Mouse (Mus musculus) midbrain, embryonic 13.5 days (tissue): ENCODE measurements around the gene Pxt1. TPM values are rescaled to one million over a fixed set of nuclear protein-coding genes. Genes with fewer than 3 reads are reported as not detected.

ENCODE experiments used
- polyA plus RNA-seq: library from polyadenylated mRNA; unstranded; fragments of >200 nt; fragmentation: Nextera tagmentation; extraction: Ambion mirVana; gene quantifications from 2 replicates; pipeline ENCODE4 v1.2.1, GENCODE M21; 2015

The Pxt1 gene
- polyA plus RNA-seq, 1 experiment from 2014 or later: not detected

Other genes starting within 250 kb of the Pxt1 start
- 1.8 and 2.3 TPM in 2 replicates for gene AC170998.1, start 217.8 kb downstream of the Pxt1 start, polyA plus RNA-seq
- 0.58 and 0.96 TPM in 2 replicates for gene Mapk13, start 174.5 kb downstream of the Pxt1 start, polyA plus RNA-seq
- gene Brpf3, start 142.8 kb downstream of the Pxt1 start, polyA plus RNA-seq: 9.2 and 11.0 TPM in 2 replicates
- gene Pnpla1, start 85.4 kb downstream of the Pxt1 start, polyA plus RNA-seq: not detected in 2 replicates
- 0.44 and 1.1 TPM in 2 replicates for gene 4930539E08Rik, start 28.5 kb downstream of the Pxt1 start, polyA plus RNA-seq
- gene Kctd20, start 8.1 kb upstream of the Pxt1 start, polyA plus RNA-seq: 97.3 and 97.9 TPM in 2 replicates
- gene Stk38, start 64.2 kb upstream of the Pxt1 start, polyA plus RNA-seq: 126 and 134 TPM in 2 replicates
- gene Srsf3, start 88.8 kb upstream of the Pxt1 start, polyA plus RNA-seq: 590 and 618 TPM in 2 replicates
- 47.1 and 47.4 TPM in 2 replicates for gene Cdkn1a, start 147.1 kb upstream of the Pxt1 start, polyA plus RNA-seq
- gene Rab44, start 170.3 kb upstream of the Pxt1 start, polyA plus RNA-seq: not detected in 2 replicates